Mouse (Mus musculus) gonadal fat pad, adult 2 months (tissue): ENCODE measurements around the gene Gpr150. TPM values are rescaled to one million over a fixed set of nuclear protein-coding genes. Genes with fewer than 3 reads are reported as not detected.

ENCODE experiments used
- DNase-seq: peaks from one replicate; pipeline ENCODE4 v3.0.0-alpha.2; 2012; ENCODE audit warnings: low read depth
- polyA plus RNA-seq: library from polyadenylated mRNA; depleted of rRNA; stranded (reverse); fragments of >200 nt; gene quantifications from 2 replicates; pipeline ENCODE4 v1.2.3, GENCODE M21; 2012; rRNA removed

The Gpr150 gene
- polyA plus RNA-seq, 1 experiment = not detected

GRCm38 (mm10) chr13:76014511-76014910, 42.3 kb downstream of the Gpr150 start:
- no peak for DNase-seq

Other genes with a start within 250 kb of the Gpr150 start
- 58.3 and 58.4 TPM in 2 replicates for gene Glrx, start 217.1 kb downstream of the Gpr150 start, polyA plus RNA-seq
- 10.8 and 12.5 TPM in 2 replicates for gene Rhobtb3, start 113.1 kb downstream of the Gpr150 start, polyA plus RNA-seq
- gene Spata9, start 89.8 kb downstream of the Gpr150 start, polyA plus RNA-seq = 0.45 and 0.60 TPM in 2 replicates
- 9.7 and 11.3 TPM in 2 replicates for gene Rfesd, start 38.3 kb downstream of the Gpr150 start, polyA plus RNA-seq
- gene Arsk, start 41.7 kb upstream of the Gpr150 start, polyA plus RNA-seq = 7.2 and 7.8 TPM in 2 replicates
- 7.2 and 9.3 TPM in 2 replicates for gene Ttc37, start 41.7 kb upstream of the Gpr150 start, polyA plus RNA-seq
- 0.05 and 0.13 TPM in 2 replicates for gene Fam81b, start 248.1 kb upstream of the Gpr150 start, polyA plus RNA-seq